Mouse (Mus musculus): ENCODE data around the gene Vegfb.

GRCm38 (mm10) chr19:7012426-7012825 lies 25.0 kb upstream of the Vegfb start:
- no peak for TF ChIP-seq CTCF (IDR thresholded peaks at IDR 0.05; ENCODE audit: borderline replicate concordance, insufficient read depth, low read length)
- TF ChIP-seq POLR2A (IDR thresholded peaks at IDR 0.05; ENCODE audit: low read depth, low read length) = no peak
